Mouse (Mus musculus): ENCODE measurements around the gene Fh1. TPM values are rescaled to one million over a fixed set of nuclear protein-coding genes. Genes with fewer than 3 reads are reported as not detected.

The Fh1 gene
- polyA plus RNA-seq, 1 experiment from 2014 or later: 103 TPM

DNA sequence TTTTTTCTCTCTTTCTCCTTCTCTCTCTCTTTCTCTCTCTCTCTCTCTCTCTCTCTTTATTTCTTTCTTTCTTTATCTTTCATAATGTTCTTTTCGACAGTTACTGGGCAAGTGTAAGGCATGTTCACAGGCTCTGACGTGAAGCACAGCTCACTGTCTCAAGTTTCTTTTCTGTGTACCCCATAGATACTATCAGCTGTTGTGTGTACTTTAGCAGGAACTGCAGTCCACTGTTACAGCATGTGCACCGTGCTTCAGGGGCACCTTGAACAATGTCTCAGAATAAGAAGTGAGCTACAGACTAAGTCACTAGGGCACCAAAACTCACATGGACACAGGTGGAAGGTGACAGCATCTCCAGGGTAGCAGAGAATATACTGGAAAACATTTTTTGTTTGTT is 73.0 kb downstream of the Fh1 start:
- TF ChIP-seq EP300 (optimal IDR thresholded peaks at IDR 0.05): no peak
- TF ChIP-seq CTCF (IDR thresholded peaks at IDR 0.05; ENCODE audit: low read depth): no peak
- H3K27ac ChIP-seq (replicated peaks): no peak overlapping the region
- WGBS: 40% methylated on average over 3 of the region's 3 CpGs
- H3K27me3 ChIP-seq (ENCODE audit: control insufficient read depth, insufficient read depth, low read length): no peaks in the 10 kb centered on the region
- H3K4me2 ChIP-seq (replicated peaks; ENCODE audit: low read depth): no peak overlapping the region
- peak; percentile 16 for DNase-seq (ENCODE audit: low spot score)
- peak; percentile 59; the same call in 1 of the 2 replicates for ATAC-seq (ENCODE audit: low FRiP score, low TSS enrichment)
- no peaks in the 10 kb centered on the region for H3K9me3 ChIP-seq (ENCODE audit: control insufficient read depth, low read length)
- H3K4me3 ChIP-seq (ENCODE audit: low read depth, low read length): no peak overlapping the region
- H3K4me1 ChIP-seq (replicated peaks; ENCODE audit: control insufficient read depth, insufficient read depth): no peaks in the 10 kb centered on the region
- no peaks in the 10 kb centered on the region for H3K36me3 ChIP-seq (ENCODE audit: control insufficient read depth, insufficient read depth, low read length)
- no peak overlapping the region for H3K9ac ChIP-seq (ENCODE audit: low read length)

DNA sequence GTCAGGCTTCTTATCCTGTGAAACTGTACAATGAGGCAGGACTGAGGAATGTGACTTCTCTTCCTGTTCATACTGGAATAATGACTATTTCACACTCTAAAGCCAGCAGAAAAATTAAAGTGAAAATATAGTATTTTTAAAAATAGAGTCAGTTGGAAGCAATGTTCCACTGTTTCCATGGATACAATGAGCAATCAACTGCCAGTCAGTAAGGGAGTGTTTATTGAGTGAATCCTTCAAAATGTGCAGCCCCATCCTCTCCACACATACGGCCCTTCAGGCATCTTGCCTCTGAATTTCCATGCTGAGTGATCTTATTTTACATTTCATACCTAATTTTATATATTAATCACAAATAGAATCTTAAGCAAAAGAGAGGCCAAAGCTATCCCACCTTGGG is 74.8 kb downstream of the Fh1 start:
- Histone ChIP-seq H3K4me2 (replicated peaks; ENCODE audit: low read depth) (no peak overlapping the region), H3K27ac (replicated peaks) (no peak overlapping the region), H3K36me3 (ENCODE audit: control insufficient read depth, insufficient read depth, low read length) (no peaks in the 10 kb centered on the region), H3K9me3 (ENCODE audit: control insufficient read depth, low read length) (no peaks in the 10 kb centered on the region), H3K4me1 (replicated peaks; ENCODE audit: control insufficient read depth, insufficient read depth) (no peaks in the 10 kb centered on the region), H3K9ac (ENCODE audit: low read length) (no peak overlapping the region), H3K4me3 (ENCODE audit: low read depth, low read length) (no peak overlapping the region), H3K27me3 (ENCODE audit: control insufficient read depth, insufficient read depth, low read length) (no peaks in the 10 kb centered on the region)
- WGBS: 72% methylated on average over 1 of the region's 1 CpGs
- no peak for DNase-seq (ENCODE audit: low spot score)
- no peak for ATAC-seq (ENCODE audit: low FRiP score, low TSS enrichment)
- TF ChIP-seq CTCF (IDR thresholded peaks at IDR 0.05; ENCODE audit: low read depth) (no peak), EP300 (optimal IDR thresholded peaks at IDR 0.05) (no peak)

Other genes starting within 250 kb of the Fh1 start
- 0.96 and 1.2 TPM in 2 replicates for gene Rgs7, start 133.1 kb downstream of the Fh1 start, polyA plus RNA-seq (2015; fragmentation: Nextera tagmentation; extraction: Ambion mirVana)
- gene Kmo, start 5.3 kb downstream of the Fh1 start, polyA plus RNA-seq (2015; fragmentation: Nextera tagmentation; extraction: Ambion mirVana): 0.15 and 0.21 TPM in 2 replicates
- gene Opn3, start 67.1 kb upstream of the Fh1 start, polyA plus RNA-seq (2015; fragmentation: Nextera tagmentation; extraction: Ambion mirVana): 2.4 and 3.3 TPM in 2 replicates
- 1.0 and 1.5 TPM in 2 replicates for gene Chml, start 67.3 kb upstream of the Fh1 start, polyA plus RNA-seq (2015; fragmentation: Nextera tagmentation; extraction: Ambion mirVana)
- gene Wdr64, start 73.0 kb upstream of the Fh1 start, polyA plus RNA-seq (2015; fragmentation: Nextera tagmentation; extraction: Ambion mirVana): not detected in 2 replicates